Mouse (Mus musculus) lung, postnatal 0 days (tissue): ENCODE data around the gene Cacna1d.

Experiments used
- CTCF ChIP-seq: IDR thresholded peaks from 2 replicates; pipeline ENCODE4 v1.5.1; 2016; ENCODE audit warnings: antibody characterized with exemption, mild to moderate bottlenecking
- EP300 ChIP-seq: IDR thresholded peaks from 2 replicates; pipeline ENCODE4 v1.6.1; 2016; ENCODE audit warnings: antibody characterized with exemption, mild to moderate bottlenecking, control low read depth

GRCm38 (mm10) chr14:30428757-30429156, 62.5 kb downstream of the Cacna1d start:
- TF ChIP-seq CTCF (no peak), EP300 (no peak)
